Mouse (Mus musculus) layer of hippocampus, adult 9-11 months (tissue): ENCODE data around the gene Ahcyl2.
"Not testable (repeated sequence)": the region's sequence is repeated elsewhere in the genome, so short reads cannot be mapped to it uniquely, and the experiment has no call there.

Experiments used
- DNase-seq: peaks from one replicate; pipeline ENCODE4 v3.0.0; 2022

Ahcyl2 gene

DNA sequence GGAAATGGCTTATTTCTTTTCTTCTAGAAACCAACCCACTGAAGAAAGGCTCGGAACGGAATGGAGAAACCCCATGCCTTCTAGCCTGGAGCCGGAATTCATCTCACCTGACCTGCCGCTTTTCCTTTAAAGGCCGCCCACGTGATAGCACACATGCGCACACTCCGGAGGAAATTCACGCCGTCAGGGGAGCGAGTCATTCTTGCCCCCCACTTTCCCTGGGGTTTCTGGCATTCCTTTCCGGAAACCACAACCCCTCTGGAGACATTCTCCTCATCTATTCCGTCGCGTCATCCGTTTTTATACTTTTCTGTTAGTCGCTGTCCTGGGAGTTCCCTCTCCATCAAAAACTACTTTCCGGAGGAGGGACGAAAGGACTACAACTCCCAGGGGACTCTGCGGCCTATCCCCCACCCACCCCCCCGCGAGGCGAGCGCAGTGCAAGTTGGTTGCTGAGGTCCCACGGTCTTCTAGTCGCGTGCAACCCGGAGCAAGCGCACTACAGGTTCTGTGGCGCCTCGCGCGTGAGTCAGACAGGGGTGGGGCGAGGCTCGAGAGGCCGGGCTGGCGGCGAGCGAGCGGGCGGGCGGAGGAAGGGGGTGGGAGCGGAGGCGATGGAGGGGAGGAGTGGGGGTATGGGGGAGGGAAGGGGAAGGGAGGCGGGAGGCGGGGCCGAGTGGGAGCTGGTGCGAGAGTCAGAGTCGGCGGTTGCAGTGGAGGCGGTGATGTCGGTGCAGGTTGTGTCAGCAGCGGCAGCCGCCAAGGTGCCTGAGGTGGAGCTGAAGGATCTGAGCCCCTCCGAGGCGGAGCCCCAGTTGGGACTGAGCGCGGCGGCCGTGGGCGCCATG lies at the start of gene Ahcyl2:
Ahcyl2 (plus strand) TSS at position 199 of the 848 bp plus-strand sequence.
- DNase-seq = peak; percentile 98

GRCm38 (mm10) chr6:29718894-29719329 lies 48.9 kb upstream of the Ahcyl2 start:
- peak; percentile 72 for DNase-seq

- no peak for DNase-seq
Observed at GRCm38 (mm10) chr6:29721890-29722289, 45.9 kb upstream of the Ahcyl2 start.

GRCm38 (mm10) chr6:29726576-29727200 lies 41.1 kb upstream of the Ahcyl2 start:
- DNase-seq = no peak

DNA sequence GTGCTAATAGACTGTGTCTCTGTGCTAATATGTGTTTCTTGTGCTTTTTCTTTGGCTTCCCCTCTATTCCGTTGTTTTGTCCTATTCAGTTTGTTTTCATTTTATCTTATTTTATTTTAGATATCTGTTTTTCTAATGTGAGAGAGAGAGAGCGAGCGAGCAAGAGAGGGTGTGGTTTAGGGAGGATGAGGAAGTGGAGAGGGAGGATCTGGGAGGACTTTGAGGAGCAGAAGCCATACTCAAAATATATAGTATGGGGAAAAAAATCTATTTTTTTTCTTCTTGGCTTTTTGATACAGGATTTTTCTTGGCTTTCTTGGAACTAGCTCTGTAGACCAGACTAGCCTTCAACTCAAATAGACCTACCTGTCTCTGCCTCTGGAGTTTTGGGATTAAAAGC lies 39.8 kb upstream of the Ahcyl2 start:
- DNase-seq = no peak

DNA sequence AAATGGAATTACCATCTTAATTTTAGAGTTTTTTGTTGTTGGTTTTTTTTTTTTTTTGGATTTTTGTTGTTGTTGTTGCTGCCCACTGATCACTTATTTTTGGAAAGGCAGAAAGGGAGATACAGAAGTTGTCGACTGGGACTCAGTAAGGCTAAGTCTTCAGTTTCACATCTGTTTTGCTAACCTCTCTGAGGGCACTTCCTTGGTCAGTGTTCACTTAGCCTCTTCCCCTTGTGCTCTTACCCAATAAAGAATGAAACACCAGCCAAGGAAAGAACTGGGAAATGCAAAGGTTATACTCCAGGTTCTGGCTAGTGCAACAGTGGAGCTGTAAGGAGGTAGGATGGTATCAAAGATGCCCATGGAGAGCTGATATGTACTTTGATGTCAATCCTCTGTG lies 38.3 kb upstream of the Ahcyl2 start:
- no peak for DNase-seq

- DNase-seq = peak; percentile 49
Observed at GRCm38 (mm10) chr6:29735336-29735688, 32.5 kb upstream of the Ahcyl2 start, which contains the start of gene Smo. Gene Smo (plus strand): TSS chr6:29735503.

DNA sequence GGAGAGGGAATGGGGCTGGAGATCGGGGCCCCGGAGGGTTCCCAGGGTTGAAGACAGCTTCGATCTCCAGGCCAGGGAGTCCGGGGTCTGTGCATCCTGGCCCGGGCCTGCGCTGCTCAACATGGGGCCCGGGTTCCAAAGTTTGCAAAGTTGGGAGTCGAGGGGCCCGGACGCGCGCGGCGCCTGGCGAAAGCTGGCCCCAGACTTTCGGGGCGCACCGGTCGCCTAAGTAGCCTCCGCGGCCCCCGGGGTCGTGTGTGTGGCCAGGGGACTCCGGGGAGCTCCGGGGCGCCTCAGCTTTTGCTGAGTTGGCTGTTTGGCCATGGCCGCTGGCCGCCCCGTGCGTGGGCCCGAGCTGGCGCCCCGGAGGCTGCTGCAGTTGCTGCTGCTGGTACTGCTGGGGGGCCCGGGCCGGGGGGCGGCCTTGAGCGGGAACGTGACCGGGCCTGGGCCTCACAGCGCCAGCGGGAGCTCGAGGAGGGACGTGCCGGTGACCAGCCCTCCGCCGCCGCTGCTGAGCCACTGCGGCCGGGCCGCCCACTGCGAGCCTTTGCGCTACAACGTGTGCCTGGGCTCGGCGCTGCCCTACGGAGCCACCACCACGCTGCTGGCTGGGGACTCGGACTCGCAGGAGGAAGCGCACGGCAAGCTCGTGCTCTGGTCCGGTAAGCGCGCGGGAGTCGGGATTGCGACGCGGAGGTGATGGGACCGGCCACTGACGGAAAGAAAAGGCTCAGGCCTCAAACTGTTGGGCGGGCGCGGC lies 31.9 kb upstream of the Ahcyl2 start:
- DNase-seq = no peak

DNA sequence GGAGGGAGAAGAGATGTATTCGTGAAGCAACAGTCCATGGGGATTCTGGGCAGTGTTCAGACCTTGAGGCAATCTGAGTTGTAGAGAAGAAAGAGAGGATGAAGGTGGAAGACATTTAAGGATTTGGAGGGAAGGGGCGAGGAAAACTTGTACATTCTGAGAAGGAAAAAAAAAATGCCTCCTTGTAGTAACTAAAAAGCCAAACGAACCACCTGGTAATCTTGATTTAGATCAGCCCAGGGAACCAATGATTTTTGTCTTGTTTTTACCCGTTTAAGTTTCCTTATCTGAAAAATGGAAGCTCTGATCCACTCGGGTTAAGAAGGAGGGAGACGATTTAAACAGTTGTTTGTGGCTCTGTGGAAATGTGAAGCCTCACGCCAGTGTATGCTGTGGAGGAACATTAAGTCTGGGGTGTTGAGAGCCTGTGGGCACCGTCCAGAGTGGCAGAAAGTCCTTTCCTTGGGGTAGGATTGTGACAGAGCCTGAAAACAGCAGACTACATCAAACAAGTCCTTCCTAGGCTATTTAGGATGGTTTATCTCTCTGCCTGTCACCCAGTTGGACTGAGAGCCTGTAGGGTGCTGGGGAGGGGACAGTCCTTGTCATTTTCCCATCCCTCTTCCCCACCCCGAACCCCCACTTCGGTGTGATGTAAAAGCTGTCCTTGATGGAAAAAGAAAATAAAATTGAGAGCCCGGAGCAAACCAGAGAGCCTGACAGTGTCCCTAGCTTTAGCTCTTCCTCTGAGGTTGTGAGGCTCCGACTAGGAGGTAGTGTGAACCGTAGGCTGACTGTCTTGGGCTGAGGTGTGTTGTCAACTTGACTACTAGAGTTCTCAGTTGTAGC lies 31.0 kb upstream of the Ahcyl2 start:
- no peak for DNase-seq

- DNase-seq = peak; percentile 76
Observed at GRCm38 (mm10) chr6:29751466-29752152, 16.2 kb upstream of the Ahcyl2 start.

- DNase-seq = no peak
Observed at GRCm38 (mm10) chr6:29753336-29753735, 14.5 kb upstream of the Ahcyl2 start.

DNA sequence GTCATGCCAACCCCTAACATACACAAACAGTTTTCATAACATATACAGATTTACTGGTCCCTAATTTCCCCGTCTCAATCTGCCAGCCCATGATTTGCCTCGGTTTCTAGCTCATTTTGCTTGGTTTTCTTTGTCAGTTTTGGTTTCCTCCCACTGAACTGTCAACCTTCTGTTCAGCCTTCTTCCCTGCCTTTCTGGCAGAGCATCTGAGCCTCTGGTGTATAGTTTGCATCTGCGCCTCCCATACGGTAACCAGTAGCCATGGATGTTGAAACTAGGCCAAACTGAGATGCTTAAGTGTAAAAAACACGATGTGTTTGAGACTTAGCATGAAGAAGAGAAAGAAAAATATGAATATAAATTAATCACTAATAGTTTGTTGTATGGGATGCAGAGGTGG lies 11.8 kb upstream of the Ahcyl2 start:
- peak; percentile 83 for DNase-seq

- DNase-seq = no peak
Observed at GRCm38 (mm10) chr6:29756476-29756875, 11.3 kb upstream of the Ahcyl2 start.

GRCm38 (mm10) chr6:29758417-29758816 lies 9.4 kb upstream of the Ahcyl2 start:
- peak; percentile 69 for DNase-seq

GRCm38 (mm10) chr6:29759012-29759679 lies 8.7 kb upstream of the Ahcyl2 start:
- DNase-seq = no peak

DNA sequence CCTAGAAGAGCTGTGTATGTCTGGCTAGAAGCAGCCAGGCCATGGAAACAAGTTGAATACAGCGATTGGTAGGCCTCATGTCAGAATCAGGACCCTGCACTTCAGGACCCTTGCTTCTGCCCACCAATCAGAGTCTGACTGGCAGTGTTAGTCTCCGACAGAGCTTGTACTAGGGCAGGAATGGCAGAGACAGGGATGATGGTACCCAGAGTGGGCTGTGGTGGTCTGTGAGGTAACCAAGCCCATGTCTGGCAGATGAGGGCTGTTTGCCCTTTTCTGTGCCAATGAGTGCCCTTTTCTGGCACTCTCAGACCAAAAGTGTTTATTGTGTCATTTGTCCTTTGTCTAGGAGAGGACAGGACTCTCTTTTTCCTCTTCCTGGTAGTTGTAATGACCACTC lies 7.4 kb upstream of the Ahcyl2 start:
- DNase-seq = not testable (repeated sequence)

GRCm38 (mm10) chr6:29761282-29761681 lies 6.5 kb upstream of the Ahcyl2 start:
- no peak for DNase-seq

DNA sequence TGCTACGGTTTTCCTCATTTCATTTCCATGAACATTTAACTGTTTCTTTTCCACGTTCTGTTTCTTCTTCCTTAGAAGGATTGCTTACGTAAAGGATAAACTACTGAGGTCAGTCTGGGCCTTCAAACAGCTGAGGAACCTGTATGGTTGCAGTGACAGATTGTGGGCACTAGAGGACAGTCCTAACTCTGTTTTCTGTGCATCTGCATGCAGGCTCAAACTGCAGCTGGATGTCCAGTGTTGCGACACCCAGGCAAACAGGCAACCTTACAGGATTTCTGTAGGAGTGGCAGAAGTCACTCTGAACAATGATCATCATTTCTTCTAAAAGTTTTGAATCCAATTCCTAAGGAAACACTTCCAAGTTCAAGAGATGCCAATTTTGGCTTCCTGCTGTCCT lies 5.3 kb upstream of the Ahcyl2 start:
- DNase-seq = no peak

DNA sequence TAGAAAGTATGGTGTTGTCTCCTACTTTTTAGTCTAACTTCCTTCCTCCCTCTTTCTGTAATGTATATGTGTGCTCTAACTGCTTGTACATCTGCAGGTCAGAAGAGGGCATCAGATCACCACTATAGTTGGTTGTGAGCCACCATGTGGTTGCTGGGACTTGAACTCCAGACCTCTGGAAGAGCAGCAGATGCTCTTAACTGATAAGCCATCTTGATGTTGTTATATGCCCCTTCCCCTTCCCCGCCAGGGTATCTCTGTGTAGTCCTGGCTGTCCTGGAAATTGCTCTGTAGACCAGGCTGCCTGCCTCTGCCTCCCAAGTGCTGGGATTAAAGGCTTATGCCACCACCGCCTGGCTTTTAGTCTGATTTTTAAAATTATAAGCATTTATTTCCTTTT lies 937 bp upstream of the Ahcyl2 start:
- DNase-seq = no peak

DNA sequence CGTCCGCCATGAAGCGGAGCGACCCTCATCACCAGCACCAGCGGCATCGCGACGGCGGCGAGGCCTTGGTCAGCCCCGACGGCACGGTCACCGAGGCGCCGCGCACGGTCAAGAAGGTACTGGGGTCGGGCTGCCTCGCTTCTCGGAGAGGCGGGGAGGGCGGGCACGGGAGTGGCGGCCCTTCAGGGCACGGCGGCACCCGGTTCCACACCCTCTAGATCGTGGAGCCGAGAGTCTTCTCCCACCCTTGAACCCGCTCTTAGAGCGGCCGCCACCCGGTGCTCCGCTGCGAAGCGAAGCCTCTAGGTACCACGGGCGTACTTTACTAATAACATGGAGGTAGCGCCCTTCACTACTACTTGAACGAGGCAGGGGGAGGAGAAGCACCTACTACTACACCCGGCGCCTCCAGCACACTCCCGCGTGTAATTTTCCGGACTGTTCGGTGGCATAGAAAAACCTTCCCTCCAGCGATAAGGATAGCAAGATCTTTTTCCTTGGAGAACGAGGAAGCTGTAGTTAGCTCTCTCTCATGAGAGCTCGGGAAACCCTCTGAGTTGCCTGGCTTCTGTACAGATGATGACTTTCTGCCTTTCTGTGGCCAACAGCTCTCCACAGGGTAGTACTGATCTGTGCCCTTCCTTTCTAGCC lies 1.1 kb downstream of the Ahcyl2 start:
- DNase-seq = no peak
